Mouse (Mus musculus) gastrocnemius, postnatal 10 days (tissue): ENCODE measurements around the gene AC129217.1. TPM values are rescaled to one million over a fixed set of nuclear protein-coding genes. Genes with fewer than 3 reads are reported as not detected.

Experiments
- DNase-seq: peaks from one replicate; pipeline ENCODE4 v3.0.0; 2021; ENCODE audit warnings: mixed read lengths
- long read RNA-seq, 2 experiments: library from polyadenylated mRNA; stranded (forward); transcript quantifications; one replicate each; pipeline ENCODE4 v2.0.0; 2021
- total RNA-seq, 2 experiments: library from RNA; stranded (reverse); gene quantifications; 2 replicates each; pipeline ENCODE4 v1.2.3; 2021

The AC129217.1 gene
- total RNA-seq: not detected
- long read RNA-seq, experiment 1, partial matches to known transcripts: 0 of 10 reads
- long read RNA-seq, experiment 1, other reads (novel, unspliced or antisense): 10 of 10 reads
- long read RNA-seq, experiment 2, partial matches to known transcripts: 0 of 8 reads
- long read RNA-seq, experiment 2, other reads (novel, unspliced or antisense): 8 of 8 reads

GRCm38 (mm10) chr19:8829660-8830059 lies at the start of gene AC129217.1:
TSS of gene AC129217.1 (plus strand) at chr19:8829773.
- DNase-seq: no peak

- peak; percentile 84 for DNase-seq
Measured at GRCm38 (mm10) chr19:8786008-8786781, 43.4 kb upstream of the AC129217.1 start, which contains the start of gene Taf6l. TSS of gene Taf6l (minus strand) at chr19:8786417.

- no peak for DNase-seq
Measured at GRCm38 (mm10) chr19:8788521-8788920, 41.1 kb upstream of the AC129217.1 start.

- no peak for DNase-seq
Measured at GRCm38 (mm10) chr19:8789171-8789570, 40.4 kb upstream of the AC129217.1 start.

- no peak for DNase-seq
Measured at GRCm38 (mm10) chr19:8790171-8790570, 39.4 kb upstream of the AC129217.1 start.

- peak; percentile 85 for DNase-seq
Measured at GRCm38 (mm10) chr19:8798264-8798946, 31.2 kb upstream of the AC129217.1 start, which contains the start of gene Polr2g. TSS of gene Polr2g (minus strand) at chr19:8798577.

GRCm38 (mm10) chr19:8798947-8799315 lies 30.6 kb upstream of the AC129217.1 start:
- DNase-seq: no peak

GRCm38 (mm10) chr19:8802130-8802821 lies 27.3 kb upstream of the AC129217.1 start, which contains the start of gene Zbtb3:
TSS of gene Zbtb3 (plus strand) at chr19:8802555.
- peak; percentile 78 for DNase-seq

- no peak for DNase-seq
Measured at GRCm38 (mm10) chr19:8803204-8803780, 26.3 kb upstream of the AC129217.1 start.

GRCm38 (mm10) chr19:8803879-8804660 lies 25.5 kb upstream of the AC129217.1 start:
- DNase-seq: no peak

- DNase-seq: no peak
Measured at GRCm38 (mm10) chr19:8806810-8807209, 22.8 kb upstream of the AC129217.1 start.

- no peak for DNase-seq
Measured at GRCm38 (mm10) chr19:8815812-8816211, 13.8 kb upstream of the AC129217.1 start.

- DNase-seq: no peak
Measured at GRCm38 (mm10) chr19:8817001-8817400, 12.6 kb upstream of the AC129217.1 start.

- DNase-seq: no peak
Measured at GRCm38 (mm10) chr19:8818301-8818798, 11.2 kb upstream of the AC129217.1 start.

- peak; percentile 88 for DNase-seq
Measured at GRCm38 (mm10) chr19:8818801-8819595, 10.6 kb upstream of the AC129217.1 start, which contains the start of gene Ttc9c. TSS of gene Ttc9c (minus strand) at chr19:8819333.

GRCm38 (mm10) chr19:8819596-8820423 lies 9.8 kb upstream of the AC129217.1 start, which contains the start of gene Hnrnpul2:
TSS of gene Hnrnpul2 (plus strand) at chr19:8820010.
- peak; percentile 99 for DNase-seq

- no peak for DNase-seq
Measured at GRCm38 (mm10) chr19:8820424-8820956, 9.1 kb upstream of the AC129217.1 start.

- no peak for DNase-seq
Measured at GRCm38 (mm10) chr19:8821146-8821545, 8.4 kb upstream of the AC129217.1 start.

GRCm38 (mm10) chr19:8822696-8823095 lies 6.9 kb upstream of the AC129217.1 start:
- no peak for DNase-seq
